In genomic region chr16:32823487-32823886, GRCm38 (mm10) we compare ENCODE assay signal across 26 mouse cellular contexts. TPM values are rescaled to one million over a fixed set of nuclear protein-coding genes. Genes with fewer than 3 reads are reported as not detected.
DNase-seq lines count a peak whose midpoint lies in the region; ATAC-seq lines count a peak whose summit lies in the region.
"Had no signal": no experiment of that assay in that cellular context is flagged by ENCODE, and none has a peak within 500 bp of the region (broad histone marks: within the 10 kb centered on the region; RNA-seq: fewer than 3 reads in every experiment).

No protein-coding gene starts in this region.

- peaks cover 32% of the 10 kb centered on the region for H3K4me1 ChIP-seq in heart, embryonic 15.5 days (replicated peaks)
- peaks cover 5% of the 10 kb centered on the region; the same call in 1 of the 2 replicates for H3K4me1 ChIP-seq in brown adipose tissue, adult 24 weeks (ENCODE audit: control insufficient read depth, insufficient read depth, insufficient read length, low read length)
- H3K4me1 ChIP-seq: embryonic facial prominence, embryonic 13.5 days; forebrain, embryonic 12.5 days; hindbrain, embryonic 12.5 days had no signal

- H3K27me3 ChIP-seq in heart, embryonic 15.5 days = no peaks in the 10 kb centered on the region
- H3K27me3 ChIP-seq: embryonic facial prominence, embryonic 13.5 days; forebrain, embryonic 12.5 days; hindbrain, embryonic 12.5 days had no signal

- DNase-seq in gastrocnemius, postnatal 25 days = peak; percentile 36
- DNase-seq in gastrocnemius, postnatal 10 days = no peak
- DNase-seq in heart, adult 18-20 months = no peak
- no peak for DNase-seq in spleen, postnatal 4 days (ENCODE audit: low spot score in 2 of 2)
- DNase-seq: adrenal gland, postnatal 10 days; cerebellum, adult 11-12 months; cerebellum, adult 9-10 months; cerebellum, postnatal 25 days; heart, postnatal 4 days; kidney, adult 8-10 months had no signal

- no peak overlapping the region for H3K9ac ChIP-seq in heart, embryonic 15.5 days
- H3K9ac ChIP-seq: embryonic facial prominence, embryonic 13.5 days; forebrain, embryonic 12.5 days; hindbrain, embryonic 12.5 days had no signal

- ATAC-seq in heart, embryonic 15.5 days (replicated peaks; ENCODE audit: insufficient number of reproducible peaks, insufficient read depth, low FRiP score, low read depth) = no peak
- ATAC-seq: forebrain, embryonic 16.5 days; hindbrain, embryonic 16.5 days; inflammation-experienced regulatory T-cells, adult 6 months; intestine, postnatal 0 days had no signal

- no peaks in the 10 kb centered on the region for H3K9me3 ChIP-seq in heart, embryonic 15.5 days (replicated peaks)
- H3K9me3 ChIP-seq: embryonic facial prominence, embryonic 13.5 days; forebrain, embryonic 12.5 days; hindbrain, embryonic 12.5 days had no signal

- peaks cover 51% of the 10 kb centered on the region for H3K36me3 ChIP-seq in heart, embryonic 15.5 days

- H3K27ac ChIP-seq in heart, embryonic 15.5 days = 0 out of 2 replicates have a peak overlapping the region, but pooled peaks have one; percentile 81
- H3K27ac ChIP-seq in brown adipose tissue, adult 24 weeks (replicated peaks; ENCODE audit: low read depth, low read length) = 0 out of 2 replicates have a peak overlapping the region, but pooled peaks have one; percentile 51
- H3K27ac ChIP-seq: embryonic facial prominence, embryonic 13.5 days; forebrain, embryonic 12.5 days; hindbrain, embryonic 12.5 days had no signal

- WGBS in heart, embryonic 15.5 days = 89% methylated on average over 8 of the region's 8 CpGs

- no peak overlapping the region for H3K4me2 ChIP-seq in heart, embryonic 15.5 days
- H3K4me2 ChIP-seq: embryonic facial prominence, embryonic 13.5 days; forebrain, embryonic 12.5 days; hindbrain, embryonic 12.5 days had no signal

- no peak overlapping the region for H3K4me3 ChIP-seq in heart, embryonic 15.5 days
- no peak overlapping the region for H3K4me3 ChIP-seq in brown adipose tissue, adult 24 weeks (ENCODE audit: insufficient read depth, low read depth, low read length)
- H3K4me3 ChIP-seq: embryonic facial prominence, embryonic 13.5 days; forebrain, embryonic 12.5 days; hindbrain, embryonic 12.5 days had no signal

RNA-seq across cellular contexts. Expression of gene Smbd1, which starts 13.2 kb away (rescaled TPM):
- total RNA-seq in gastrocnemius, postnatal 25 days (2021) = not detected
- total RNA-seq in gastrocnemius, postnatal 10 days (2021) = not detected
- polyA plus RNA-seq in heart, embryonic 15.5 days (2015; fragmentation: Nextera tagmentation; extraction: Ambion mirVana) = not detected in 2 replicates
- total RNA-seq in heart, adult 18-20 months (2021) = not detected
- polyA plus RNA-seq in brown adipose tissue, adult 24 weeks (2012; ENCODE audit: insufficient read depth, insufficient read length, missing spikeins) = not detected in 2 replicates
- total RNA-seq: adrenal gland, postnatal 10 days; adrenal gland, postnatal 4 days; heart, adult 8-10 months; heart, postnatal 4 days; MEL had no signal
- polyA plus RNA-seq: brain, embryonic 14.5 days; cortical plate, adult 2 months; embryonic facial prominence, embryonic 13.5 days; forebrain, embryonic 12.5 days; forebrain, embryonic 16.5 days; frontal cortex, adult 2 months; heart, embryonic 16.5 days; hindbrain, embryonic 12.5 days; hindbrain, embryonic 16.5 days; inflammation-experienced regulatory T-cells, adult 6 months had no signal

RNA-seq across cellular contexts. Expression of gene Muc20, which starts 26.3 kb away (rescaled TPM):
- total RNA-seq in gastrocnemius, postnatal 25 days (2021) = under 1 TPM; 0.28 to 0.64 TPM
- under 1 TPM; 0.21 to 0.41 TPM for total RNA-seq in gastrocnemius, postnatal 10 days (2021)
- 0.11 TPM in 1 of 2 replicates, not detected in the other for polyA plus RNA-seq in heart, embryonic 15.5 days (2015; fragmentation: Nextera tagmentation; extraction: Ambion mirVana)
- under 1 TPM; 0.30 to 0.44 TPM for total RNA-seq in heart, adult 18-20 months (2021)
- not detected in 2 replicates for polyA plus RNA-seq in brown adipose tissue, adult 24 weeks (2012; ENCODE audit: insufficient read depth, insufficient read length, missing spikeins)
- total RNA-seq: MEL had no signal
- polyA plus RNA-seq: cortical plate, adult 2 months; embryonic facial prominence, embryonic 13.5 days; forebrain, embryonic 12.5 days; forebrain, embryonic 16.5 days; frontal cortex, adult 2 months; hindbrain, embryonic 16.5 days; intestine, postnatal 0 days had no signal

RNA-seq across cellular contexts. Expression of gene Fyttd1, which starts 53.8 kb away (rescaled TPM):
- 10 to 100 TPM; 79.8 to 85.6 TPM for total RNA-seq in gastrocnemius, postnatal 25 days (2021)
- 100 to 1,000 TPM; 134 to 138 TPM for total RNA-seq in gastrocnemius, postnatal 10 days (2021)
- polyA plus RNA-seq in heart, embryonic 15.5 days (2015; fragmentation: Nextera tagmentation; extraction: Ambion mirVana) = 101 and 125 TPM in 2 replicates
- 100 to 1,000 TPM; 105 to 106 TPM for total RNA-seq in heart, adult 18-20 months (2021)
- polyA plus RNA-seq in brown adipose tissue, adult 24 weeks (2012; ENCODE audit: insufficient read depth, insufficient read length, missing spikeins) = 24.4 and 45.4 TPM in 2 replicates

RNA-seq across cellular contexts. Expression of gene Rubcn, which starts 54.1 kb away (rescaled TPM):
- 10 to 100 TPM; 24.3 to 26.7 TPM for total RNA-seq in gastrocnemius, postnatal 25 days (2021)
- total RNA-seq in gastrocnemius, postnatal 10 days (2021) = 10 to 100 TPM; 33.5 to 38.6 TPM
- polyA plus RNA-seq in heart, embryonic 15.5 days (2015; fragmentation: Nextera tagmentation; extraction: Ambion mirVana) = 27.0 and 34.0 TPM in 2 replicates
- 10 to 100 TPM; 28.3 to 29.7 TPM for total RNA-seq in heart, adult 18-20 months (2021)
- polyA plus RNA-seq in brown adipose tissue, adult 24 weeks (2012; ENCODE audit: insufficient read depth, insufficient read length, missing spikeins) = 9.6 and 12.6 TPM in 2 replicates
